Mouse (Mus musculus): Measurements from ENCODE around the gene Scgb2b26. TPM values are rescaled to one million over a fixed set of nuclear protein-coding genes. Genes with fewer than 3 reads are reported as not detected.
"Not testable (repeated sequence)": the region's sequence is repeated elsewhere in the genome, so short reads cannot be mapped to it uniquely, and the experiment has no call there.

The Scgb2b26 gene
- total RNA-seq (2015; ENCODE audit: low replicate concordance): not detected in 2 replicates
- not detected in 2 replicates for total RNA-seq (2017; ENCODE audit: low replicate concordance)

- ATAC-seq (replicated peaks; ENCODE audit: low FRiP score, poor library complexity, severe bottlenecking): no peak
Observed at GRCm38 (mm10) chr7:33944940-33945339, at the start of gene Scgb2b26. Gene Scgb2b26, minus strand, starts transcription at chr7:33945040.

GRCm38 (mm10) chr7:33982281-33982680, 37.4 kb upstream of the Scgb2b26 start:
- ATAC-seq (replicated peaks; ENCODE audit: low FRiP score, poor library complexity, severe bottlenecking): not testable (repeated sequence)

- ATAC-seq (replicated peaks; ENCODE audit: low FRiP score, poor library complexity, severe bottlenecking): no peak
Observed at GRCm38 (mm10) chr7:33902982-33903381, 41.9 kb downstream of the Scgb2b26 start.

- no peak for ATAC-seq (replicated peaks; ENCODE audit: low FRiP score, poor library complexity, severe bottlenecking)
Observed at GRCm38 (mm10) chr7:33900803-33901202, 44.0 kb downstream of the Scgb2b26 start.

- ATAC-seq (replicated peaks; ENCODE audit: low FRiP score, poor library complexity, severe bottlenecking): no peak
Observed at GRCm38 (mm10) chr7:33900007-33900406, 44.8 kb downstream of the Scgb2b26 start.

Other genes with a start within 250 kb of the Scgb2b26 start
- not detected in 2 replicates for gene Scgb2b24, start 205.7 kb downstream of the Scgb2b26 start, total RNA-seq (2015; ENCODE audit: low replicate concordance)
- gene Scgb2b24, start 205.7 kb downstream of the Scgb2b26 start, total RNA-seq (2017; ENCODE audit: low replicate concordance): not detected in 2 replicates
- not detected in 2 replicates for gene Scgb1b24, start 201.2 kb downstream of the Scgb2b26 start, total RNA-seq (2015; ENCODE audit: low replicate concordance)
- not detected in 2 replicates for gene Scgb1b24, start 201.2 kb downstream of the Scgb2b26 start, total RNA-seq (2017; ENCODE audit: low replicate concordance)
- 1.5 TPM in 1 of 2 replicates, not detected in the other for gene Scgb2b27, start 68.9 kb upstream of the Scgb2b26 start, total RNA-seq (2015; ENCODE audit: low replicate concordance)
- gene Scgb2b27, start 68.9 kb upstream of the Scgb2b26 start, total RNA-seq (2017; ENCODE audit: low replicate concordance): not detected in 2 replicates
- gene Scgb1b27, start 76.4 kb upstream of the Scgb2b26 start, total RNA-seq (2015; ENCODE audit: low replicate concordance): not detected in 2 replicates
- gene Scgb1b27, start 76.4 kb upstream of the Scgb2b26 start, total RNA-seq (2017; ENCODE audit: low replicate concordance): not detected in 2 replicates
- not detected in 2 replicates for gene Scgb1b30, start 150.4 kb upstream of the Scgb2b26 start, total RNA-seq (2015; ENCODE audit: low replicate concordance)
- not detected in 2 replicates for gene Scgb1b30, start 150.4 kb upstream of the Scgb2b26 start, total RNA-seq (2017; ENCODE audit: low replicate concordance)
- not detected in 2 replicates for gene Wtip, start 188.2 kb upstream of the Scgb2b26 start, total RNA-seq (2015; ENCODE audit: low replicate concordance)
- not detected in 2 replicates for gene Wtip, start 188.2 kb upstream of the Scgb2b26 start, total RNA-seq (2017; ENCODE audit: low replicate concordance)
- 35.2 and 65.0 TPM in 2 replicates for gene Uba2, start 224.6 kb upstream of the Scgb2b26 start, total RNA-seq (2015; ENCODE audit: low replicate concordance)
- gene Uba2, start 224.6 kb upstream of the Scgb2b26 start, total RNA-seq (2017; ENCODE audit: low replicate concordance): 49.3 and 70.3 TPM in 2 replicates

Data from erythroblast, adult 5-6 weeks (primary cell).